Mouse (Mus musculus) regulatory T cell (primary cell): Measurements from ENCODE around the gene Auts2.

ENCODE experiments used
- in situ Hi-C: fragments of 300-600 bp; cut with MboI, MseI; formaldehyde crosslinking; loops from one replicate; pipeline ENCODE4 v1.15.1; 2025; ENCODE audit warnings: high pct_unique_total_duplicates

Gene Auts2

GRCm38 (mm10) chr5:132324246-132324883, 218.8 kb downstream of the Auts2 start:
- in situ Hi-C loops = no loop called here

- in situ Hi-C loops = no loop called here
Observed at GRCm38 (mm10) chr5:132323608-132324007, 219.5 kb downstream of the Auts2 start.

DNA sequence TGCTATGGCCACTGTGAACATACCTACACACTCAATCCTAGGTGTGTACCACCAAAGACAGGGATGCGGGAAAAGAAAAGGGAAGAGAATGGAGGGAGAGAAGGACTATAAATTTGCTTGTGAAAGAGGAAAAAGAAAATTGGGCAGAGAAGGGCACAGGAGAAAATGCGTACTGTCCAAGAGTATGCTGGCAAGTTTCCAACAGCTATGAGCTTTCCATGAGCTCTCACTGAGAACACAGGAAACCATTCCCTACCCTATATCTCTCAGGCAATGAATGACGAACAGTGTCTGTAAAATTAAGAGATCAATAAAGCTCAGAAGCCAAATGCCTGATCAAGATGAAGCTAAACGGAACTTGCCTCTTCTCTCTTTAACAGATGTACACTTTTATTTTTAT, 220.2 kb downstream of the Auts2 start:
- in situ Hi-C loops = no loop called here

DNA sequence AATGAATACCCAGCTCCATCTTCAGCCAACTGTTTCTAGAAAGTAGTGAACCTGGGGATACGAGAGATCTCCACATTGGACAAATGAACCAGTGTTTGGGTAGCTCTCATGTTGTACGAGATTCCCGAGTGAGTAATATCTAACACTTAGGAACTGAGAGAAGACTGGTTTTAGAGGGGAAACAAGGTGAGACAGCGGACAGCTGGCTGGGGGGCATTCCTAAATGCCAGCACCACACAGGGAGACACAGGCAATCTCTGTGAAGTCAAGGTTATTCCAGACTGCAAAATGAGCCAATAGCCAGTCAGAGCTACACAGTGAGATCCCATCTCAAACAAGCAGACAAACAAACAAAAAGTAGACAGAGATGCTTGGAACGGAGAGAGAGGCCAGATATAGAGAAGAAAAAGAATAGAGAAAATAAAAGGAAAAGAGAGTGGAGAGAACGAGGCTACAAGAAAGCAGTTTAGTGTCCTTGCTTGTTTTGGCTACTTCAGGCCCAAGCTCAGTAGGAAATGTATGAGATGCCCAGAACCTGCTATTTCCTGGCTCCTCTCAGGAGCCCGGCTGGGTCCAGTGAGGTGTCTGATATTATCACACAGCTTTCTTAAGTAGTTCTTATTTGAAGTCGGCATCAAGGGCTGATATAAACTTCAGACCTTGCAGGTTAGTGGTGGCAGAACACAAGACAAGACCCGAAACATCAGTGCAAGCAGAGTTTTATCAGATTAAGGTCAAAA, 224.9 kb downstream of the Auts2 start:
- in situ Hi-C loops = no loop called here

DNA sequence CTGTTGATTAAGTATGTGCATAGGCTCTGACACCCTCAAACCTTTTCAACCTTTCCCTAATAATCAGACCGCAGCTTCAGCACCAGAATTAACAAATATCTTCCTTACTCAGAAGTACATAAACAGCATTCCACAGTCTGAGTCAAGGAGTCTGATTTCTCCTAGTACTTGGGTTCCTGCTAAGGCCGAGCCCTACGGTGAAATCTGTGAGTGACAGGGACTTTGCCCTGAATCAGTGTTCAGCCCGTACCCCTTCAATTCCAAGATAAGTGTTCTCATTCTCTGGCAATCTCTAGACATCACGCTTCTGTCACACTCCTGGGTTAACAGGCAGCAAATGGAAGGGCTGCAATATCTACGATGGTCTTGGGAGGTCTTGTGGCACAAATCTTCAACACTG, 226.2 kb downstream of the Auts2 start:
- in situ Hi-C loops = no loop called here

- in situ Hi-C loops = no loop called here
Observed at GRCm38 (mm10) chr5:132314300-132314699, 228.8 kb downstream of the Auts2 start.

DNA sequence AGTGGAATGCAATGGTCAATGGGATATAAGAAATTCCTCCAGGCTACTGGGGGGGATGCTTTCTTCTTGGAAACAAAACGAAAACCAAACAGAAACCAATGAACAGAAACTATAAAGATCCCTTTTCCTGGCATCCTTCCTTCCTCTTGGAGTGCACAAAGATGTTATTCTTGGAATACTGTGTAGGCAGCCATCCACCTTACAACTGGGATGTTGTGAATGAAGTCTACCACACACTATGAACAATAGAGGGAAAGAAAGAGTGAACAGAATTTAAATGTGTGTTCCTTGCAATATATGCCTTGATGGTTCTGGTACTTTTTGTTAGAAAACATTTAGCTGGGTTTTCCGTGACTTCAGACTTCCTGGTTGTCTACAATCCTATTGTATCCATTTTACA, 236.1 kb downstream of the Auts2 start:
- in situ Hi-C loops = loop anchor here (10.0 kb wide), 1 partner anchor 672 kb away; no protein-coding TSS in a partner anchor

DNA sequence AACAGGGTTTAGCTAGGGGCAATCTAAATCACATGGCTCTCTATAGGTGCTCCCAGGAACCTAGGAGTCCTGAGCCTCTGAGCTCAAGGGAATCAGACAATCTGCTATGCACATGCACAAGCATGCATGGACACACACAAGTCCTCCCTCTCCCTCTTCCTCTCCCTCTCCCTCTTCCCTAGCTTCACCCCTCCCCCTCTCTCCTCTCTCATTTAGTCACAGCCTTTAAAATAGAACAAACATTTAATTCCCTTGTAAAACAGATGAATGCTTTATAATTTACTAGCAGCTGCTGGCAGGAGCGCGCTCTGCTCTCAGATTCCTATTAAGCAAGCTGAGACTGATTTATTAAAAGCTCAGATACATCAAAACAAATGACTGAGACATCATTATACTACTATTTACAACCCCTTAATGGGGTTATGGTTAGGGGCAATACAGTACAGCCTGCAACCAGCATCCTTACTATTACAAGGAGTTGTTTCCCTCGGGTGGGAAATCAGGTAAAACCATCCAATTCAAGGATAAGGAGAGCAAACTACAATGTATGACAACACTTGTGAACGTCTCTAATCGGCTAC, 237.7 kb downstream of the Auts2 start:
- in situ Hi-C loops = loop anchor here (10.0 kb wide), 1 partner anchor 671 kb away; no protein-coding TSS in a partner anchor

DNA sequence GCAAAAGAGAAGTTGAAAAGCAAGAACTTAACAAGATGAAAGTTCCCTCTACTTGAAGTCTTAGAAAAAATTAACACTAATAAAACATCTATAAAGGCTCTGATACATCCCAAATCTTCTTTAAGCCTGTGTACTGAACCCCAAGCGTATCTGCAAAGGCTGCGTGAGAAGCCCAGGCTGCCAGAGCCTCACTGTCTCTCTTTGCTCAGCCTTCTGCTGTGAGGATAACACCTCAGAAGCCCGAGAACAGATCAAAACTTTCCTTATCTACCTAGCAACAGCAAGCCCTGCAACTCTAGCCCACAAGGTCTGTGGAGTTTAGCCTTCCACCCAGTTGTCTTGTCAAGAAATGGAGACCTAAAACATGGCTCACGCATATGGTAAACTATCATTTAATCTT, 240.4 kb downstream of the Auts2 start:
- in situ Hi-C loops = loop anchor here (10.0 kb wide), 1 partner anchor 668 kb away; no protein-coding TSS in a partner anchor

DNA sequence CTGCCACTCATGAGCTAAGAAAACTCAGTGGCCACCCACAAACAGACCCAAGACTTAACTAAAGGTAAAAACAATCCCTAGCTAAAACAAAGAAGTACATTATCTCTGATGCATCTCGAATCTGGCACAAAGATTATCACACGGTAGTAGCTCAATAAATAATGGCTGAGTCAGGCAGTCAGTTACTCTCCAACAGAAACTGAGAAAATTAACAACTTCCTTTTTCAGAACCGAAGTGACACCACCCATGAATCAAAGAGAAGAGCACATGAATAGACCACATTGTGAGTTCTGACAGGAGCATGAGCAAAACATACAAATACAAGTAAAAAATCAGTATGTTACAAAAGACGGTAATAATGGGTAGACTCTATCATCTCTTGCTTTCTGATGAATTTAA, 242.3 kb downstream of the Auts2 start:
- in situ Hi-C loops = loop anchor here (10.0 kb wide), 1 partner anchor 666 kb away; no protein-coding TSS in a partner anchor

DNA sequence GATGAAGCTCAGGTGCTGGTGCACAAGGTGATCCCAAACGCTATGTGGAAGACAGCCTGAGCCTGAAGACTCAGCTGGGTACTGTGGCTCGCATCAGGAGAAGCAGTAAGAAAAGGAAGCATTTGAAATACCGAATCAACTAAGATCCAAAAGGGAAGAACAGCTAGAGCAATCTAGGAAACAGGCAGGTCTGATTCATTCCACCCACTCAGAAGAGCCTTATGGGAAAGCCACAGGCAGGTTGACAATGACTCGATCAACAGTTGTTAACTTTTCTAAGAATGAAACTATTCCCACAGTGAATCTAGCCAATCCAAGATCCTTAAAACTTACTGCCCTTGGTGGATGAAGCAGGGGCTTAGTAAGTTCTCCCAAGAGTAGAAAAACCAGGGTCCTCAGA, 243.4 kb downstream of the Auts2 start:
- in situ Hi-C loops = loop anchor here (10.0 kb wide), 1 partner anchor 665 kb away; no protein-coding TSS in a partner anchor

- in situ Hi-C loops = no loop called here
Observed at GRCm38 (mm10) chr5:132298996-132299395, 244.1 kb downstream of the Auts2 start.

- in situ Hi-C loops = no loop called here
Observed at GRCm38 (mm10) chr5:132297309-132297708, 245.8 kb downstream of the Auts2 start.

DNA sequence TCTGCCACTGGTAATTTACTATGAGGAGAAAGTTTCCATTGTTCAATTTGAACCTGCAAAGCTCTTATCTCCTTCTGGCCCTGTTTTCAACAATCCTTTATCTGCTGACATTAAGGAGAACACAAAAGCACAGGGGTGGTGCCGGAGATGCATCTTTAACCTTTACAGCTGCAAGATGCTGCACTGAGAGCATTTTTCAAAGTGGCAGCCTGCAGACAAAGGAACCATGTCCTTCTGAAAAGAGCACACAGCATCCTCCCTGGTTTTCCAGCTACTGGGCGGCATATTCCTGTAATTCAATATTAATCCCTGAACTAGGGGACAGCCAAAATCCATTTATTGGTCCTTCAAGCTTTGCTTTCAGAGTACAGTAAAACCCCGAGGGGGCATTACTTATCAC, 248.7 kb downstream of the Auts2 start:
- in situ Hi-C loops = no loop called here

GRCm38 (mm10) chr5:132292932-132293331, 250.2 kb downstream of the Auts2 start:
- in situ Hi-C loops = no loop called here

DNA sequence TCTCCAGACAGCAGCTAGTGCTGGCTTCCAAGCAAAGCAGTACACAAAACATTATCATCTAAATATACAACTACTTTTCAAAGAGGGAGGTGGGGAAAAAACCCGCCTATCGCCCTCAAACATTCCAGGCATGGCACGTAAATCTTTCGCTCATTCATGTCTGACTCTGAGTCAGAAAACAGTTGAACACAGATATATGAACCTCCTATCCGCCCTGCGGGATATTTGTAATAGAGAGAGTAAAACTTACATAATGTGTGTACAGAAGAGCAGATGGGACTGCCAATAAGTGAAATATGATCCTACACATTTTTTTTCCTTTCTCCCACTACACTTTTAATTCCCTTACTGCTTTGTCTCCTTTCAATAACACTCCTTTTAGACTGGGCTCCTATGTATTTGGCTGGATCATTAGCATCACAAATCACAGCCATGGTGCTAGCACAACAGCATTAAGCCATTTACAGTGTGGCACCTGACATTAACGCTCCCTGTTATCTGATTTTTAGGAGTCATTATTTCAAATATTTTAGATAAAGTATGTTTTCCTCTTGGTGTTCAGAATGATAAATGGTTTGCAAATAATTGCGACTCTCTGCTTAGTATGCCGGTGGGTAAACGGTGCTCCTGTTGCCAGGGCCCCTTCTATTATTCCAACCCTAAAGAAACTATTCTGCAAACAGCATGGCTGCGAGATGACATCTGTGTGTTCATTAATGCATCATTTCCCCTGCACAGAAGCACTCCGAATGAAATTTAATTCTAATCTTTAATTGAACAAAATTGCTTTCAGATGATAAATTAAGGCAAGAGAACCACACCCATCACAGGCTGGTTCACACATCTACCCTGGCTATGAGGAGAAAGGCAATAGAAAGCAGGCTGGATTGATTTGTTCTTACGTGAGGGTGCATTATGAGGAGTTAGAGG, 252.3 kb downstream of the Auts2 start:
- in situ Hi-C loops = no loop called here

GRCm38 (mm10) chr5:132283741-132284140, 259.4 kb downstream of the Auts2 start:
- in situ Hi-C loops = no loop called here

GRCm38 (mm10) chr5:132274098-132274898, 268.8 kb downstream of the Auts2 start:
- in situ Hi-C loops = no loop called here

DNA sequence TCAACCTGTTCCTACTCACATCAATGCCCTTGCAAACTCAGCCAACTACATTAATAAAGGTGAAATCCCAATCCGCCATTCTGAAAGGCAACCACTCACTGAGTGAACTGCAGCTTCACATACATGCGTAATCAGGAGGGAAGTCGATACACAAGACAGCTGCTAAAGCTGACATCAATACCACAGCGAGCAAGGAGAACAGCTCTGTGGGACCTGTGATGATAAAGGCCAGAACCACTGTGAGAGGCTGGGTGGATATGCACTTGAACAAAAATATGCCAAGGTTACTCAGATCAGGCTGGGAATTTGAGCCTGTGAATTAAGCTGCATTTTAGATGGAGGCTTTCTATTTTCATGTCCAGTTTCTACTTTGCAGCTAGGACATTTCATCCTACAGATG, 271.0 kb downstream of the Auts2 start:
- in situ Hi-C loops = no loop called here

GRCm38 (mm10) chr5:132270896-132271295, 272.2 kb downstream of the Auts2 start:
- in situ Hi-C loops = no loop called here

GRCm38 (mm10) chr5:132270074-132270473, 273.1 kb downstream of the Auts2 start:
- in situ Hi-C loops = no loop called here
